Mouse (Mus musculus) WW6 (cell line): ENCODE measurements around the gene Fhad1.
"Not testable (repeated sequence)": the region's sequence is repeated elsewhere in the genome, so short reads cannot be mapped to it uniquely, and the experiment has no call there.

Experiments used
- DNase-seq: peaks from one replicate; pipeline ENCODE4 v3.0.0-alpha.2; 2013; ENCODE audit warnings: low read depth, low spot score

The Fhad1 gene

DNA sequence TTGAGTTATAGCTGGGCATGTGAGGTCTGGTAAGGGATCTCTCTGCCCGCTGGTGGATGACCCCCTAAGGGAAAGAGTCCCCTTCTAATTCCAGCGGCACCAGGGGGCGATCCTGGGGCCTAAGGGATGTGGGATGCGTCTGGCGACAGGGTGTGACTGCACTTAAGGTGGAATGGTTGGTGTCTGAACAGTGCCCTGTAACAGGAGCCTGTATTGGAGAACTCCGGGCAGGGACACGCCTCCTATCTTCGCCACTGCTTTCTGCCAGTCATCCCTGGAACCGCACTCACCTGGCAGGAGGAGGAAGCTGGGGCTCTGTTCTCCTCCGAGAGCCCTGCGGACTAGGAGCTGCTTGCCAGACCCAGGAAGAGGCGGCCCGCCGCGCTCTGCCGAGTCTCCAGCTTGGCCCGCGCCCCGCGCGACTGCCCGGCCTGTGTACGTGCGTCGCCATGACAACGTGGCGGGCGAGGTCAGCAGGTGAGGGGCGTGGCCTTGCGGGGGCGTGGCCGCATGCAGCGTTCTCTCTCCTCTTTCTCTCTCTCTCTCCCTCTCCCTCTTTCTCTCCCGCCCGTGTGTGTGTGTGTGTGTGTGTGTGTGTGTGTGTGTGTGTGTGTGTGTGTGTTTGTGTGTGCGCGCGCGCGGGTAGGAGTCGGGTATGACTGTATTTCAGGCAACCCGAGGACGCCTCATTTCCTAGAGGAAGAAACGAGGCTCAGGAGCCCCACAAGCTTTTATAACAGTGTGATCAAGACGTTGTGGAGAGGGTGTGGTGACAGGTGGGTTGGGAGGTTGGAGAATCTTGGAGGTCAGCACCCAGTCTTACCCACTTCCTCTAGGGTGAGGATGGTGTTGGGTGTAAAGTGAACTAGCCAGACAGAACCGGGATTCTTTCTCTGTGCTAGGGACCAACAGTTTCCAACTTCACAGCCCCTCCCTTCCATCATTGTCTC is at the start of gene Fhad1:
Gene Fhad1 (minus strand): TSS at position 424 of the 950 bp plus-strand sequence.
- DNase-seq = peak; percentile 60

GRCm38 (mm10) chr4:142063057-142063534 is 48.2 kb upstream of the Fhad1 start:
- DNase-seq = no peak

DNA sequence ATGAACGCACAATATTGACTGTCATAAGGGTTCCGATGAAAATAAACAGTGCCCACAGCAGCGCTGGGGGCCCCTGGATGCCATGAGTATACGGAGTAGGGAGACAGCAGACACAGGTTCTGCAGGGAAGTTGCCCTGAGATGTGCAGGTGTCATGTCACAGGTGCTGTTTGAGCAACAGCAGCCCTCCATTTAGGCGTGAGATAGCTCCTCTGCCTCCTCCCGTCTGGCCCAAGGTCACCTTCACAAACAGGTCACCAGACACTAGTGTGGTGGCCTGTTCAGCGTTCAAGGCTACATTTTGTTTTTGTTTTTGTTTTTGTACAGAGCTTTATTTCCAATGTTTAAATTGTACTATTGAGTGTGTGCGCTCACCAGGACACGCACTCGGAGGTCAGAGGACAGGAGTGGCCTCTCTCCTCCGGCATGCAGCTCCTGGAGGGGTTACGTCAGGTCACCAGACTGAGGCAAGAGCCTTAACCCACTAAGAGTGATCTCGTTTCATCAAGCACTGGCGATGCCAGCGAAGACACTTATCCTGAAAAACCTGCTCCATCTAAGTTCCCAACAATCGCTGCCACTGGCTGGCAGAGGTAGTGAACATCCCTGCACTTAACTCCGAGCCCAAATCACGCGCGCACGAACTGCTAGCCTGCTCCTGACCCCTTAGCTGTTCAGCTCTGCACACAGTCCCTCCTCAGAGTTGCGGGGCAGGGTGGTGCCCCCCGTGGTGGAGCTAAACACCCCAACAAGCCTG is 46.8 kb upstream of the Fhad1 start:
- no peak for DNase-seq

DNA sequence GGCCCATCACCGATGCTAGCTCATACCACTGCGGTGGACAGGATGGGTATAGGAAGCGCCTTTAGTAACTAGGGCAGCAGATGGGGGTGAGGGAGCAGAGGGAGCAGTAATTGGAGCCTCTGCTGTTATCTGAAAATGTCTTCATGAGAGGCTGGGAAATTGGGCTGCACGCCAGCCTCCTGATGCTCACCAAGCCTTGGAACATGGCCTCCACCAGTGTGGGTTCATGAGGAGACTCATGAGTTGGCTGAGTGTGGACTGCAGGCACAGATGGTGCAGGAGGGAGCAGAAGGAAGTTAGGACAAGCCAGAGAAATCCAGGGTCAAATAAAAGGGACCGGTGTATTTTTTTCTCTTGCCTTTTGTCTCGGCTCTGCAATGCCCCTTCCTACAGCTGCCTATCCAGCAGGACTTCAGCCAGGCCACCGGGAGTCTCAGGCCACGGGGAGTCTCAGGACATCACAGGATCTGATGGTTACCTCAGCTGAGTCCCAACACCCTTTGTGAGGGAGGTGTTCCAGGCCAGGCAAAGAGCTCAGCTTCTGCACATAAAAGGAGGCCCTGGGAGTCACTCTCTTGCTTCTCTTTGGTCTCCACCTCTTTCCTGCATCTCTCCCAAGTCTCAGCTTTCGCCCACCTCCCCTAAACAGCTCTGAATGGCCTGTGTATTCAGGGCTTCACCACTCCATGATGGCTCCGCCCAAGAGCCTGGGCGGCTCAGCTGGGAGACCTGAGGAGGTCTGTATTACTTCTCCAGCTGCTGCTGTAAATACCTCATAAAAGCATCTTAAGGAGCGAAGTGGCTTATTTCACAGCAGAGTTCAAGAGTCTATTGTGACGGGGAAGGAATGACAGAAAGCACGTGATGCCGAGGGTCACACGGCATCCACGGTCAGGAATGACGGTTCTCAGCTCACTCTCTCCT is 45.8 kb upstream of the Fhad1 start:
- DNase-seq = no peak

DNA sequence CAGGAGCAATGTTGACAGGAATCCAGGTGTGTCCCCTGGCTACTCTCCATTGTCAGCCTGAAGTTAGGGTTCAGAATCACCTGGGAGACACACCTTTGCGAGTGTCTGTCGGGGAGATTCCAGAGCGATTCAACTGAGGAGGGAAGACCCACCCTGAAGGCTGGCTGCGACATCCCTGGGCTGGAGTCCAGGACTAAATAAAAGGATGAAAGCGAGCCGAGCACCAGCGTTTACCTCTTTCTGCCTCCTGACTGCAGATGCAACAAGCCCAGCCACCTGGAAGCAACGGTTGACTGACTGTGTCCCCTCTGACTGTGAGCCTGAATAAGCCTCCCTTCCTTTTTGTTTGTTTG is 44.9 kb upstream of the Fhad1 start:
- no peak for DNase-seq

GRCm38 (mm10) chr4:142059113-142059840 is 44.4 kb upstream of the Fhad1 start:
- DNase-seq = no peak

DNA sequence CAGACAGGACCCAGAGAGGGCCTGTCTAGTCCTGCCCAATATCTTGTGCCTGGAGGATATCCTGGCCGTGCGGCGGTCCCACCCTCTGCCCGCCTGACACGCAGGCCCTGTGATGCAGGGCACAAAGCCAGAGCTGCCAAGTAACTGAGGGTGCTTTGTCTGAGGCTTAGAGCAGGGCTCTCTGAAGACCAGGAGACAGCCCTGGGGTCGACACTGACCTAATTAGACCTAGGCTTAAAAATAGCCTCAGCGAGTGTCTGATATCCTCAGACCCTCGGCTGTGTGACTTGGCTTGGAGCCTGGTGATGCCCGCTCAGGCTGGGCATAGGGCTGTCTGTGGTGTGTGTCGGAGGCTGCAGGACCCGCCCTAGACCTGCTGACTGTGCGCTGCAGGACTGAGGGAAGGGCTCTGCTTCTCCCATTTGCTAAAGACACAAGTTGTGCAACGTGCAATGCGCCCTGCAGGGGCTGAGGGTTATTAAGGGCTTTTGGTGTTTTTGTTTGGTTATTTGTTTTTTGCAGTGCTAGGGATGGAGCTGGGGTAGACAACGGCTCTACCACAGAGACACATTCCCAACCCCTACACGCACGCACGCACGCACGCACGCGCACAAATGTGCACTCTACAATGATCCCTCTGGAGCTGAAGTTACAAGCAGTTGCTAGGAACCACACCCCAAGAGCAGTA is 42.8 kb upstream of the Fhad1 start:
- no peak for DNase-seq

DNA sequence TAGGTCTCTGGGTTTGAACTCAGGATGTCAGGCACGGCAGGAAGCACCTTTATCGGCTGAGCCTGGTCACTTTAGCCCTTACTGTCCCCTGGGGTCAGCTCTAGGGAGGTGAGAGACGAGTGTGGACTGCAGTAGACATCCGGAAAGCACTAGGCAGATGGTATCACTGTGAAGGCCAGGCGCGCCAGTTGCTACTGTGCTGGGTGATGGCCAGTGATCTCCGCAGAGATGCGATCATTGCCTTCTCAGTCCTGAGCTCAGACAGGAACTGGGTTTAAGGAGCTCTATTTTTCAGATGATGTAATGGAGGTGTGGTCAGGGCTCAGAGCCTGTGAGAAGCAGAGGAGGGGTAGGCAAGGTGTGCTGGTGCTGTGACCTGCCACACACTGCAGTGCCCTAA is 40.7 kb upstream of the Fhad1 start:
- DNase-seq = no peak

DNA sequence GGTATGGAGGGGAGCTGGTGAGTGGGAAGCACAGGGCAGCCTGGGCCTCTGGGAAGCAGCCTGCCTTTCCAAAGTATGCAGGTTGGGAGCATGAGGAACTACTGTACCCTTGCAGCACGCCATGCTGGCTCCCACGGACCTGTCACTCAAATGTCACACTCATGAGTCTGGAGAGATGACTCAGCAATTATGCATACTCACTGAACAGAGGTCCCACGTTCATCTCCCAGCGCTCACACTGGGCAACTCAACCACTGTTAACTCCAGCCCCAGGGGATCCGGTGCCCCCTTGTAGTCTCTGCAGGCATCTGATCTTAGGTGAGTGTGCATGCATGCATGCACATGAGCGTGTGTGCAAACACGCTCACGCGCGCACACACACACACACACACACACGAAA is 39.7 kb upstream of the Fhad1 start:
- DNase-seq = no peak

- no peak for DNase-seq
Observed at GRCm38 (mm10) chr4:142053661-142054448, 39.0 kb upstream of the Fhad1 start.

- no peak for DNase-seq
Observed at GRCm38 (mm10) chr4:142053261-142053660, 38.4 kb upstream of the Fhad1 start.

- DNase-seq = no peak
Observed at GRCm38 (mm10) chr4:142052391-142053132, 37.7 kb upstream of the Fhad1 start.

DNA sequence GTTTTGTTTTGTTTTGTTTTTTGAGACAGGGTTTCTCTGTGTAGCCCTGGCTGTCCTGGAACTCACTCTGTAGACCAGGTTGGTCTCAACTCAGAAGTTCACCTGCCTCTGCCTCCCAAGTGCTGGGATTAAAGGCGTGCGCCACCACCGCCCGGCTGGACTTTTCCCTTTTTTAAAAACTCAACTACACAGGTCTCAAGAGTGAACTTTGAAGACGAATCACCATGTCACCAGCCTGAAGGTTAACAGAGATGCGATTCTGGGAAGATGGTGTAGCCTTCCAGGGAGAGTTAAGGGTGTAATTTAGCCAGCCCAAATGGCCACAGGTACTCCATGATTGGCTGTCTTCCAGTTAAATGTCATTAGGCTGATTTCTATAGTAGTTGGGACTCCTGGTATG is 37.0 kb upstream of the Fhad1 start:
- not testable (repeated sequence) for DNase-seq

DNA sequence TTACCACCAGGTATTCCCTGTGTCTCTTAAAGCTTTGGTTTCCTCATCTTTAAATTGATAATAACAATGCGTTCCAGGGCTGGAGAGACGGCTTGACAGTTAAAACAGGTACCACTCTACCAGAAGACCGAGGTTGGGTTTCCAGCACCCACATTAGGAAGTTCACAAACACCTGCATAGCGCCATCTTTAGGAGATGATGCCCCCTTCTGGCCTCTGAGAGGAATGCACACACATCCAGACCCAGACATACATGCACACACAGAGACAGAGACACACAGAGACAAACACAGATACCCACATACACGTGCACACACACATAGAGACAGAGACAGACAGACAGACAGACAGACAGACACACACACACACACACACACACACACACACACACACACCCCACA is 35.1 kb upstream of the Fhad1 start:
- no peak for DNase-seq

DNA sequence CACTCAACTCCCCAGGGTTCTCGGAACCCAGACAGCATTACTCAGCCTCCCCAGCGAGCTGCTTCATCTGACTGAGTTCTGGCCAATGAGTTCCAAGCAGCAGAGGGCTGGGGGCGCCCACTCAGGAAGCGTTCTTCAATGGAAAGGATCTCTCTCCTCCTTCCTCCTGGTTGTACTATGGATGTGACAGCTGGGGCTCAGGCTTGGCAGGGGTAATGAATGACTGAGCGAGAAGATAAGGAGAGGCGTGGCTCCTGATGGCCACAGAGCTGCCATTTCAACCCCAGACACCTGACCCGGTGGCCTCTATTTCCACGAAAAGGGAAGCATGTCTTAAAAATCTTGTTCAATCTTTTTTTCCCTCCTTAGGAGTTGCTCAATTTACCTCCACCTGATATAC is 33.5 kb upstream of the Fhad1 start:
- no peak for DNase-seq

GRCm38 (mm10) chr4:142047005-142047404 is 32.1 kb upstream of the Fhad1 start:
- DNase-seq = no peak

DNA sequence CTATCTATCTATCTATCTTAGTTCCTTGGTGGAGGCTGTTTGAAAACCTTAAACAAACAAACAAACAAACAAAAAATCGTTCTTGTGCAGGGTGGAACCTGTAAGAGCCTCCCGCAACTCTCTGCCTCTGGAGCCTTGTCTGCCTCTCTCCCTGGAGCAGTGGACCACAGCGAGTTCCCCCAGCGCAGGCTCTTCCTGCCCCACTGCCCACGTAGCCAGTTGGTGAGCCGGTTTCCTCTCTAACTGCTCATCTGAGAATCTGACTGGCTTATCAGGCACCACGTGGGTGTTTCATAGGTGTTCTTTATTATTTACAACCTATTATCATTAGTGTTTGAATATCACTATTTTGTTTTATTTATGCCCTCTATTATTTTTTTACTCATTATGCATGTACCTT is 31.6 kb upstream of the Fhad1 start:
- no peak for DNase-seq

DNA sequence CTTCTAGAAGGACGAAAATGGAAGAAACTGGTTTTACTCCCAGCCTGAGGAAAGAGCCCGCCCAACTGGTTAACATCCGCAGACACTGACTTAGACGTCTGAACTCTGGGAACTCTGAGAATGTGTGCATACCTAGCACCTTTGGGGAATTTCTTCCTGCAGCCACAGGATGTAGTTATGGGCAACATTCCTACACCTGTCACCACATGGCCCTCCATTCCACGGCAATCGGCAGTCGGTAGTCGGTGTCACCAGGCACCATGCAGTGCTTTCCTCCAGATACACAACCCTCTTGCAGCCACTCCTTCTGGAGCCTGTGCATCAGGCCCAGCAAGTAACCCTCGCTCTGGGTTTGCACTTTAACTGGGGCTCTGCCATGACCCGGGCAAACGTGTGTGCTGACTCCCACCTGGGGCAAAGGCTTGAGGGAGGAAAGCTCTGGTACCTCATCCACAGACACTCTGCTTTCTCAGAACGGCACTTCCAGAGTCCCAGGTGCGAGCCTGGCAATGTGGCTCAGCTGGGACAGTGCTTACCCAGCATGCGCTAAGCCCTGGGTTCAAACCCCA is 30.8 kb upstream of the Fhad1 start:
- no peak for DNase-seq
